Mouse (Mus musculus) thymus, adult 2 months (tissue): ENCODE measurements around the gene Ctsh.

Experiments
- CTCF ChIP-seq: fragments of 200-500 bp; IDR thresholded peaks from 2 replicates; pipeline ENCODE4 v1.5.1; 2012; ENCODE audit warnings: mild to moderate bottlenecking, control low read depth, low read length, moderate library complexity, borderline replicate concordance; ENCODE audit not compliant: control insufficient read depth, poor library complexity, insufficient read depth; ENCODE audit errors: extremely low read depth
- POLR2A ChIP-seq: fragments of 200-500 bp; IDR thresholded peaks from 2 replicates; pipeline ENCODE4 v1.6.1; 2012; ENCODE audit warnings: mild to moderate bottlenecking, low read length, control low read depth, moderate library complexity; ENCODE audit not compliant: control insufficient read depth, poor library complexity, insufficient read depth; ENCODE audit errors: extremely low read depth

DNA sequence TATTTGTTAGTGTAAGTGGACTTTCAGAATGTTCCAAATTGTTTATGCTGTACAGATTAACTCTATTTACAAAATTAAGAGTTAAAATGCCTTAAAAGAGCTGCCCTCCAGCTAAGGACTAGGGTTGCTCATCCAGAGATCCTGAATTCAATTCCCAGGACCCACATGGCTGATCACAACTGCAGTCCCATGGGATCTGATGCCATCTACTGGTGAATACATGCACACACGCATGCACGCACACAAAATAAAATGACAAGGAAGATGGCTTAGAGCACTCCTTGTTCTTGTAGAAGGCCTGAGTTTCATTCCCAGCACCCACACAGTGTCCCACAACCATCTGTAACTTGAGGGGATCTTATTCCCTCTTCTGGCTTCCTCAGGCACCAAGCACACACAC, 46.8 kb downstream of the Ctsh start:
- TF ChIP-seq CTCF (no peak), POLR2A (no peak)
